Mouse (Mus musculus): ENCODE measurements around the gene Gpr137.

DNA sequence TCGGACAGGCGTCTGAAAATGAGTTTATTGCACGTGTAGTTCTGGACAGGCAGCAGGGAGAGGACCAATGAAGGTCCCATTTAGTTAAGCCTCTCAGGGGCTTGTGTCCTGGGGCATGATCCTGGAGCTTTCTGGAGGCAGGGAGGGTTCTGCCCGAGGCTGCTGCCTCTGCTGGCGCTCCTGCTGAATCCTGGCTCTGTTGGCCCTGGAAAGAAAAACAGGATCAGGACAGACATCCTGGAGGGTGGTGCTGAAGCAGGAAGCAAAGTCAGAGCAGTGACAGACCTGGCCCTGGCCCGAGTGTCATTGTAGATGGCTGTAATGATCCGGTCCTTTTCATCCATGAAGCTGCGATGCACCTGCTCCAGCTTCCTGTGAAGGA lies 45.6 kb upstream of the Gpr137 start:
- TF ChIP-seq CTCF (IDR thresholded peaks at IDR 0.05; ENCODE audit: borderline replicate concordance, insufficient read depth, low read depth, low read length): no peak
- no peak for TF ChIP-seq POLR2A (IDR thresholded peaks at IDR 0.05; ENCODE audit: borderline replicate concordance, insufficient read depth, low read length)

Measured in cerebellum, adult 2 months (tissue).